In genomic region chr17:14201281-14201787, GRCm38 (mm10) we compare ENCODE assay signal across 9 mouse cellular contexts. TPM values are rescaled to one million over a fixed set of nuclear protein-coding genes. Genes with fewer than 3 reads are reported as not detected.
A peak's percentile ranks its signal among the peaks of the same experiment; 100 is the strongest.
DNase-seq lines count a peak whose midpoint lies in the region; ATAC-seq and TF ChIP-seq lines count a peak whose summit lies in the region.
"Had no signal": no experiment of that assay in that cellular context is flagged by ENCODE, and none has a peak within 500 bp of the region (broad histone marks: within the 10 kb centered on the region; RNA-seq: fewer than 3 reads in every experiment).

No protein-coding gene starts in this region.

- peak overlapping the region; percentile 97 for H3K4me2 ChIP-seq in embryonic facial prominence, embryonic 13.5 days
- H3K4me2 ChIP-seq in kidney, embryonic 14.5 days (replicated peaks; ENCODE audit: low read depth, low read length), result peak overlapping the region; percentile 83
- peak overlapping the region; percentile 94 for H3K4me2 ChIP-seq in midbrain, embryonic 13.5 days (replicated peaks)

- H3K4me3 ChIP-seq in gastrocnemius, adult 2 months, result peak overlapping the region; percentile 74
- peak overlapping the region; percentile 74; the same call in 1 of the 2 replicates for H3K4me3 ChIP-seq in embryonic facial prominence, embryonic 13.5 days
- H3K4me3 ChIP-seq in kidney, embryonic 14.5 days (ENCODE audit: low read length), result peak overlapping the region; percentile 74
- H3K4me3 ChIP-seq in midbrain, embryonic 13.5 days (replicated peaks), result no peak overlapping the region

- intact Hi-C loops in gastrocnemius, adult 2 months (cut with DNase I), result loop anchor here (10.0 kb wide), 1 partner anchor 367 kb away; no protein-coding TSS in a partner anchor
- intact Hi-C loops in gastrocnemius, postnatal 36 days (cut with DNase I), result no loop called here

- 9% methylated on average over 12 of the region's 12 CpGs for WGBS in embryonic facial prominence, embryonic 13.5 days
- WGBS in kidney, embryonic 14.5 days, result 5% methylated on average over 12 of the region's 12 CpGs
- 10% methylated on average over 12 of the region's 12 CpGs for WGBS in midbrain, embryonic 13.5 days

- H3K27me3 ChIP-seq in embryonic facial prominence, embryonic 13.5 days, result peaks cover 58% of the 10 kb centered on the region
- peaks cover 36% of the 10 kb centered on the region for H3K27me3 ChIP-seq in kidney, embryonic 14.5 days (ENCODE audit: control insufficient read depth, insufficient read depth, low read length)
- H3K27me3 ChIP-seq in midbrain, embryonic 13.5 days, result peaks cover 65% of the 10 kb centered on the region

- peak overlapping the region; percentile 24; the same call in 1 of the 2 replicates for H3K27ac ChIP-seq in gastrocnemius, adult 2 months
- H3K27ac ChIP-seq in embryonic facial prominence, embryonic 13.5 days, result no peak overlapping the region
- H3K27ac ChIP-seq in kidney, embryonic 14.5 days (ENCODE audit: low read depth, low read length), result peak overlapping the region; percentile 79
- no peak overlapping the region for H3K27ac ChIP-seq in midbrain, embryonic 13.5 days
- H3K27ac ChIP-seq: macrophage had no signal

- no peak for TF ChIP-seq CTCF in gastrocnemius, adult 2 months (IDR thresholded peaks at IDR 0.05)

- no peaks in the 10 kb centered on the region for H3K9me3 ChIP-seq in embryonic facial prominence, embryonic 13.5 days
- no peaks in the 10 kb centered on the region for H3K9me3 ChIP-seq in kidney, embryonic 14.5 days (ENCODE audit: control insufficient read depth, low read length)
- no peaks in the 10 kb centered on the region for H3K9me3 ChIP-seq in midbrain, embryonic 13.5 days

- H3K4me1 ChIP-seq in embryonic facial prominence, embryonic 13.5 days, result peaks cover 41% of the 10 kb centered on the region
- peaks cover 24% of the 10 kb centered on the region for H3K4me1 ChIP-seq in kidney, embryonic 14.5 days (ENCODE audit: control insufficient read depth, insufficient read depth, low read length)
- H3K4me1 ChIP-seq in midbrain, embryonic 13.5 days (replicated peaks), result peaks cover 33% of the 10 kb centered on the region

- no peak for ATAC-seq in embryonic facial prominence, embryonic 13.5 days (ENCODE audit: insufficient number of reproducible peaks, insufficient read depth, low FRiP score, low TSS enrichment, low read depth)
- ATAC-seq in kidney, embryonic 14.5 days (ENCODE audit: low FRiP score, low TSS enrichment), result peak; percentile 17; the same call in 1 of the 2 replicates
- ATAC-seq in midbrain, embryonic 13.5 days, result no peak

- DNase-seq in gastrocnemius, adult 2 months, result no peak
- no peak for DNase-seq in gastrocnemius, postnatal 36 days
- no peak for DNase-seq in ovary, postnatal 14 days (ENCODE audit: low spot score)
- no peak for DNase-seq in adrenal gland, postnatal 25 days
- no peak for DNase-seq in cerebellum, adult 9-11 months

- peaks cover 8% of the 10 kb centered on the region; the same call in 1 of the 2 replicates for H3K36me3 ChIP-seq in embryonic facial prominence, embryonic 13.5 days
- peaks cover 23% of the 10 kb centered on the region for H3K36me3 ChIP-seq in kidney, embryonic 14.5 days (ENCODE audit: control insufficient read depth, insufficient read depth, low read length)
- H3K36me3 ChIP-seq in midbrain, embryonic 13.5 days, result no peaks in the 10 kb centered on the region

- H3K9ac ChIP-seq in embryonic facial prominence, embryonic 13.5 days, result peak overlapping the region; percentile 4; the same call in 1 of the 2 replicates
- H3K9ac ChIP-seq in kidney, embryonic 14.5 days (ENCODE audit: low read depth, low read length), result peak overlapping the region; percentile 56; the same call in 1 of the 2 replicates
- H3K9ac ChIP-seq in midbrain, embryonic 13.5 days (replicated peaks), result no peak overlapping the region

RNA-seq across cellular contexts. Expression of gene Dact2, which starts 2.8 kb away (rescaled TPM):
- 1 to 10 TPM; 2.3 to 2.7 TPM for total RNA-seq in gastrocnemius, adult 2 months (2021)
- 1 to 10 TPM; 2.0 to 2.7 TPM for total RNA-seq in gastrocnemius, postnatal 36 days (2021)
- 2.5 and 3.1 TPM in 2 replicates for polyA plus RNA-seq in embryonic facial prominence, embryonic 13.5 days (2015; fragmentation: Nextera tagmentation; extraction: Ambion mirVana)
- polyA plus RNA-seq in kidney, embryonic 14.5 days (2014; fragmentation: Nextera tagmentation; extraction: Ambion mirVana), result 16.4 and 21.0 TPM in 2 replicates
- 0.66 and 0.94 TPM in 2 replicates for polyA plus RNA-seq in midbrain, embryonic 13.5 days (2015; fragmentation: Nextera tagmentation; extraction: Ambion mirVana)
- total RNA-seq in adrenal gland, postnatal 25 days (2021), result 0.57 and 0.85 TPM in 2 replicates
- polyA plus RNA-seq: macrophage had no signal

Comparison
In these comparisons a context has a peak if more than half of its experiments do, and no peak if none do; other contexts are left out.
1. H3K27ac ChIP-seq: peak in gastrocnemius, adult 2 months (single experiment) and kidney, embryonic 14.5 days (single experiment); none in embryonic facial prominence, embryonic 13.5 days (single experiment) and midbrain, embryonic 13.5 days (single experiment).
2. Peak in every context shown above with its lines, with median percentiles within 50 percentile points of each other: H3K4me2 ChIP-seq.